Mouse (Mus musculus) T-helper 2 cell (primary cell): ENCODE measurements around the gene 1700029P11Rik.

Experiments used
- in situ Hi-C: fragments of 300-600 bp; cut with MboI, MseI; formaldehyde crosslinking; loops from one replicate; pipeline ENCODE4 v1.15.1; 2025; ENCODE audit warnings: high pct_unique_total_duplicates

The 1700029P11Rik gene

GRCm38 (mm10) chr15:81980321-81980720, at the start of gene 1700029P11Rik:
Gene 1700029P11Rik, plus strand, starts transcription at chr15:81980540.
- in situ Hi-C loops, result no loop called here

- in situ Hi-C loops, result no loop called here
These were observed 47.3 kb upstream of the 1700029P11Rik start for GRCm38 (mm10) chr15:81932951-81933470.

- in situ Hi-C loops, result no loop called here
These were observed 46.4 kb upstream of the 1700029P11Rik start for GRCm38 (mm10) chr15:81933986-81934385.

- in situ Hi-C loops, result no loop called here
These were observed 44.3 kb upstream of the 1700029P11Rik start for GRCm38 (mm10) chr15:81935869-81936637.

- in situ Hi-C loops, result no loop called here
These were observed 43.7 kb upstream of the 1700029P11Rik start, which contains the start of gene Csdc2 for GRCm38 (mm10) chr15:81936679-81937078. Gene Csdc2, plus strand, starts transcription at chr15:81936759.

GRCm38 (mm10) chr15:81937098-81937972, 43.0 kb upstream of the 1700029P11Rik start:
- in situ Hi-C loops, result no loop called here

GRCm38 (mm10) chr15:81938246-81938645, 42.1 kb upstream of the 1700029P11Rik start:
- in situ Hi-C loops, result no loop called here

GRCm38 (mm10) chr15:81939157-81939715, 41.1 kb upstream of the 1700029P11Rik start:
- in situ Hi-C loops, result no loop called here

- in situ Hi-C loops, result no loop called here
These were observed 40.6 kb upstream of the 1700029P11Rik start for GRCm38 (mm10) chr15:81939774-81940173.

- in situ Hi-C loops, result no loop called here
These were observed 40.1 kb upstream of the 1700029P11Rik start for GRCm38 (mm10) chr15:81940219-81940618.

- in situ Hi-C loops, result no loop called here
These were observed 39.3 kb upstream of the 1700029P11Rik start for GRCm38 (mm10) chr15:81941010-81941409.

- in situ Hi-C loops, result no loop called here
These were observed 37.1 kb upstream of the 1700029P11Rik start for GRCm38 (mm10) chr15:81943176-81943749.

- in situ Hi-C loops, result no loop called here
These were observed 31.3 kb upstream of the 1700029P11Rik start for GRCm38 (mm10) chr15:81949076-81949475.

- in situ Hi-C loops, result loop anchor here (5.0 kb wide), 1 partner anchor 43 kb away; no protein-coding TSS in a partner anchor
These were observed 30.7 kb upstream of the 1700029P11Rik start for GRCm38 (mm10) chr15:81949476-81950131.

GRCm38 (mm10) chr15:81950716-81951115, 29.6 kb upstream of the 1700029P11Rik start:
- in situ Hi-C loops, result loop anchor here (5.0 kb wide), 1 partner anchor 42 kb away; no protein-coding TSS in a partner anchor

GRCm38 (mm10) chr15:81951159-81951558, 29.2 kb upstream of the 1700029P11Rik start:
- in situ Hi-C loops, result loop anchor here (5.0 kb wide), 1 partner anchor 41 kb away; no protein-coding TSS in a partner anchor

- in situ Hi-C loops, result loop anchor here (5.0 kb wide), 1 partner anchor 40 kb away; no protein-coding TSS in a partner anchor
These were observed 28.0 kb upstream of the 1700029P11Rik start for GRCm38 (mm10) chr15:81952310-81952709.

- in situ Hi-C loops, result loop anchor here (5.0 kb wide), 1 partner anchor 38 kb away; no protein-coding TSS in a partner anchor
These were observed 26.2 kb upstream of the 1700029P11Rik start for GRCm38 (mm10) chr15:81954151-81954583.

GRCm38 (mm10) chr15:81954716-81955115, 25.6 kb upstream of the 1700029P11Rik start:
- in situ Hi-C loops, result loop anchor here (5.0 kb wide), 1 partner anchor 38 kb away; no protein-coding TSS in a partner anchor

- in situ Hi-C loops, result no loop called here
These were observed 24.9 kb upstream of the 1700029P11Rik start for GRCm38 (mm10) chr15:81955414-81955813.
